Mouse (Mus musculus) monocyte, adult 5-6 weeks (primary cell): ENCODE data around the gene Tln2. TPM values are rescaled to one million over a fixed set of nuclear protein-coding genes. Genes with fewer than 3 reads are reported as not detected.

ENCODE experiments used
- ATAC-seq: fragments of 153-309, 156-312 bp; replicated peaks from 2 replicates; pipeline ENCODE4 v1.8.0; 2017; ENCODE audit warnings: mild to moderate bottlenecking; ENCODE audit not compliant: low TSS enrichment, insufficient number of reproducible peaks, severe bottlenecking, poor library complexity, low FRiP score
- total RNA-seq: library from RNA; stranded (forward); fragments of 200-1000, 200-491, 200-594 nt; gene quantifications from 3 replicates; pipeline ENCODE4 v1.2.3, GENCODE M21; 2017

The Tln2 gene
- total RNA-seq, 1 experiment from 2014 or later, result not detected

- ATAC-seq, result no peak
Observed at GRCm38 (mm10) chr9:67260835-67261599, 298.5 kb downstream of the Tln2 start.

GRCm38 (mm10) chr9:67250141-67250540 lies 309.4 kb downstream of the Tln2 start:
- ATAC-seq, result no peak

- no peak for ATAC-seq
Observed at GRCm38 (mm10) chr9:67247365-67247950, 312.0 kb downstream of the Tln2 start.

DNA sequence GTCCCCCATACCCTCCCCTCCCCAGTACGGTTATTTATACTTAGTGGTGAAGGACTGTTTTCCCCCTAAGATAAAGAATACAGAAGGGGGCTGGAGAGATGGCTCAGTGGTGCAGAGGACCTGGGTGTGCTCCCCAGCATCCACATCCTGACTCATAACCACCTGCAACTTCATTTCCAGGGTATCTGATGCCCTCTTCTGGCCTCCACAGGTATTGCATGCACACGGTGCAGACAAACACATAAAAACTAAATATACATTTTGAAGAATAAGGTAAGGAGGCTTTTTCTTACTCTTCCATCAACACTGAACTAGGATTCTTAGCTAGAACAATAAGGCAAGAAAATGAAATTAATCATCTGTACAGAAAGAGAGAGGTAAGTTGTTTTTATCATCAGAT lies 314.2 kb downstream of the Tln2 start:
- ATAC-seq, result no peak

DNA sequence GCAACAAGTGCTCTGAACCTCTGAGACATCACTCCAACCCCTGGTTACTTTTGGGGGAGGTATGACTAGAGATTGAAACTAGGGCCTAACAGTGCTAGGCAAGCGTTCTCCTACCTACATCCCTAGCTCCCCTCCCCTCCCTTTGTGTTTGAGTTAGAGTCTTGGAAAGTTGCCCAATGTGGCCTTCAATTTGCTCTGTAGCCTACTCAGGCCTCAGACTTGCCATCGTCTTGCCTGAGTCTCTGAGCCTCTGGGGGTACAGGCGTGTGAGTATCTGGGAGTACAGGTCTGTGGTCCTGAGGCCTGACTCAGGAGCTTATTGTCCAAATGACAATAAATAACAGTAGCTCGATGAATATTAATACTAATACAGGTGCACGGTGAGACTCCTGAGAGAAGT lies 317.8 kb downstream of the Tln2 start:
- no peak for ATAC-seq

DNA sequence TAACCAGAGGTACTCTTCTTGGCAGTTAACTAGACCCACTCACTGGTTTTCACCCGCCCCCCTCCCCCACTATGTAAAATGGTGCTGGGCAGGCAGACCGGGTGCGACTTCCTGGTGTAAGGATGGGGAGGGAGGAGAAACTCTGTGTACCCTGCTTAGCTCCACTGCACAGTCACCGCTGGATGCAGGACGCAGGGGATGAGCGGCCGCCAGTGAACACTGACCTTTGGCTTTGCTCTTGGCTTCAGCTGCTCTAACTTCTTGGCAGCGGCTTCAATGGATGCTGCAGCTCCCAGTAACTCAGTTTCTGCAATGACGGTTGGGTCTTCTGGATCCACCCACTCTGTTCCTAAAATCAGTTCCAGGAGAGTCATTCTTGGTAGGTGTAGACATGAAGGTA lies 319.0 kb downstream of the Tln2 start:
- ATAC-seq, result no peak

DNA sequence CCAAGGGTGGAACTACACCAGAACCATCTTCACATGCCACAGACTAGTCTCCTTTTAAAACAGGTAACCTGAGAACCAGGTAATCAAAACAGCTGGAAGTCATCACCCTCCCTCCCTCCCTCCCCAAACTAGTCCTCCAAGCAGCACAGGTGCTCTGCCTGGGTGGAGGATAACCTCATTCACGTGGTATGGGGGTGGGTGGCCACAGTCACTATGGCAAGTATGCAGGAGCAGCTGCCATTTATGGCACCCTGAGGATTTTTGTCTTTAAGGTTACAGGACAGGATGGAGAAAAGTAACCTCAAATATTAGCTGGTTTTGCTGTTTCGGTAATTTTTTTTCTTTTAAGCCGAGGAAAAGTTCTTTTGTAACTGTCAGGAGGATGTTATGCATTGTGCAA lies 322.5 kb downstream of the Tln2 start:
- no peak for ATAC-seq

DNA sequence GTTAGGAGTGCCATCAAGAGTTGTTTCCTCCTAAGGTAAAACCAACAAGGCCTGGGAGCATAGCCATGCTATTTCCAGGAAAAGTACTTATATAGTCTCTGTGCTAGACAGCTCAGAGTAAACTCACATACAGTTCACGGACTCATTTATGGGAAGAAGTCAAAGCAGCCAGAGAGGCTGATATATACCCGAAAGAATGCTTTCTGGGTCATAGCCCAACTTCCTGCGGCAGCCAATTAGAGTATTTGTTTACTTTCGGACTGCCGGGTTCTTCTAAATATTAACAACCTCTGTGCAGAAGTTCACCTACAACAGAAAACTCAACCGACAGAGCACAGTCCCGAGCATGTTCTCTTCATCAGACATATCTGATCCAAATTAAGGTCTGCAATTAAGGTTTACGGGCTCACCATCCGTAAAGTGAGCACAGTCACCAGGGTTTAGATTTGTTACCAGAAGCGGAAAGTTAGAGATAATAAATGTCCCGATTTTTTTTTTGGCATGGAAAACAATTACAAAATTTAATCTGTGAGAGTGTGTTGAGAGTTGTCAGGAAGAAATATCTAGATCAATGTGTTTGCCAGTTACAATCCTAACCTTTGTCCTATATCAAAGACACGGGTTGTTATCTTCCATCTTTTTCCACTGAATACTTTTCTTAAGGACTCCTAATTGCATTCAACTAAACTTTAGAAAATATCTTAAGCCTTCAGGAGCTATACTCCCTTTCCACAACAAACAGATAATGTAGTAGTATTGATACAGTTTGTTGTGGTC lies 323.9 kb downstream of the Tln2 start:
- no peak for ATAC-seq

DNA sequence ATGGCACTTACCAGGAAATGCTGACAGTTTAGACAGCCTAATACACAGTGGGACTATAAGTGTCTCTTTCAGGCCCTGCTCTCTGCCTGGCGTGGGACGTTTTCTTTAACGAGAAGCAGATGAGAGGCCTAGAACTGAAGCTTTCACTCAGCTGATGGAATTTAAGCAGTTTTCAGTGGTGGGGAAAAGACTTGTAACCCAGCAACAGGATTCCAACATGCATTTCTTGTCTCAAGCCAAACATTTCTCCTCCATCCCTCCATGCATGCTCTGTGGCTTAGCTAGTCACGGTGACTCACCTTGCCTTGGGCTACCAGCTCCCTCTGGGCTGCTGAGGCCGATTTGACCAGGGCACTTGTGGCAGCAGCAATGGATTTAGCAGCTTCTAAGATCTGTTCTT lies 330.5 kb downstream of the Tln2 start:
- no peak for ATAC-seq

DNA sequence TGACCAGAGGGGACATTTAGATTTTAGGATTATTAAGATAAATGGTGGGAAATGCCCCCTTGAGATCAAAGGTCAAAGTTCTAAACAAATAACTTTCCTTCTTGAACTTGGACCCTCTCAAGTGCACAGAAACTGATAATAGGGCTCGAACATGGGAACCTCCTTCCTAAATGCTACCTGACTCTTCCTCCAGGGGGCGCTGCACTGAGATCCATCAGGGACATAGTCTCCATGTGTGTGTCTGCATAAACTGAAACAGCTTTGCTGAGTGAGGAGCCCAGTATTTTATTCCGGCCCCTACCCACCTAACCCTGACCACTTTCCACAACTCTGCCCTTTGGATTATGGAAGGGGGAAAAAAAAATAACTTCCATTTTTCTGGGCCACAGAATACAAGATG lies 339.1 kb downstream of the Tln2 start:
- no peak for ATAC-seq

DNA sequence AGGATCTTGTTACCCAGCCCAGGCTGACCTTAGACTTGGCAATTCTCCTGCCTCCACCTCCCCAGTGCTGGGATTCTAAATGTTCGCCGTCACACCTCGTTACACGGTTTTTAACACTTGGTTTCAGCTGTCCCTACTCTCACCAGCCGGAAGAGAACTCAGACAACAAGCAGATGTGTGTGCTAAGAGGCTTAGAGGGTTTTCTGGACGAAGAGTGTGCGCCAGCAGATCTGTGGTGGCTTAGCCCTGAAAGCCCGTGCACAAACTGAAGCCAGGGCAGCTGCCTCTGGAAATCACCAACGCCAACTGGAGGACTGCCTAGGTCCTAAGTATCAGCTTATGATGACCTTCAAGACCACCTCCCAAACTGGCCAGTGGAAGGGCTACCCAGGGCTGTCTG lies 341.5 kb downstream of the Tln2 start:
- ATAC-seq, result no peak

DNA sequence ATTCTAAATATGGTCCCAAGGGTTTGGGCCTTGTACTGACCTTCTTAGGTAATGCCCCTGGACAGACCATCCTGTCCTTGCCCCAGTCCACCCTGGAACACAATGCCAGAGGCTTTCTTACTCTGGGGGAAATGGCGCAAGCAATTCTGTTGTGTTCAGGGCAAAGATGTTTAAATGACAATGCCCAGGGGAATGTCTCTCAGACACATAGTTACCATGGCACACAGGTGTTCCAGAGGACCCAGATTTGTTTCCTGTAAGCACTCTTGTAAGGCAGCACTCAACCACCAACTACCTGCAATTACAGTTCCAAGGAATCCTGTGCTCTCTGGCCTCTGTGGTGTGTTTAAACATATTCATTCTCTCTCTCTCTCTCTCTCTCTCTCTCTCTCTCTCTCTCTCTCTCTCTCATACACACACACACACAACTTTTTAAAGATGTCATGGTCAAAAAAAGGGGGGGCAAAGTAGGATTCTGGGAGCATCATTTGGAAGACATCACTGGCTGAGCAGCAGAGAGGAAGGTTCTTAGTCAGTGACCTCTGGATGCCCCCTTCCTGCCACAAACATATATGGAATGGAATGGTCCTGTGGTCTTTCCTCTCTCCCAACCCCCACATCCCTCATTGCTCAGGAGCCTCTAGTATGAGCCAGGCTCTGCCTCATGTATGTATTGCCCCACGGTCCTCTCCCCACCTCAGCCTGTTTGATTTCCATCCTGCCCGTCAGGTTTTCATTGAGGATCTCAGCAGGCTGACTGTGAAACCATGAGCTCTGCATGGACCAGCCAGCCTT lies 345.1 kb downstream of the Tln2 start:
- ATAC-seq, result no peak

DNA sequence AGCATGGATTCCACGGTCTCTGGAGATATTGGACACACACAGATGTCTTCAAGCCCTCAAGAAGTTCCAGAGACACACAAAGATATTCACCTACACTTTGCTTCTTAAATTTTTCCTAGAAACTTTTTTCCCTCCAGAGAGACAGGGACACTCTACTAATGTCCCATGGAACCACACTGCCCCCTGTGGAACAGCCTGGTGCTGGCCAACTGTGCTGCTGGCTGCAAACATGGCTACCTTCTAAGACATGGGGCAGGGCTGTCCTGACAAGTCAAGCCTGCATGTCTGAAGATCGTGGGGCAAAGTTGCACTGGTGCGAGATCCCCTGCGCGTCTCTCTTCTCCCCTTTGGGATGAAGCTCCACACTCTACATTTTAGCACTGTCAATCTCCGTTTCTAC lies 346.2 kb downstream of the Tln2 start:
- no peak for ATAC-seq

DNA sequence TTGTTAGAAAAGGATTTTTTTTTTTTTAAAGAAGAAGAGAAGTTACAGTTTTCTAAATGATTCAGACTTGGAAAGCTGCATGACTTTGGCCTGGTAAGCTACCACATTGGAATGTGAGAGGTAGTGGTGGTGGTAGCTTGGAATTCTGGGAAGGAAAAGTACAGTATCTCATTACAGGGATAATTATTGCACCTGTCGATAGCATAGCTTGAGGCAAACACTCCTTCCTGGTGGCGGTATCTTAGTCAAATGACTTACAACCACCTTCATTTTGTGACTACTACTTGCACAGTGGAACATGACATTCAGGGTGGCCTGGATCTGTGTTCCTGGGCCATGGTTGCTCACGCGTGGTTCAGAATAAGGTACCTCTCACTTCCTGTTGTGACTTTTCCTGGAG lies 348.3 kb downstream of the Tln2 start:
- ATAC-seq, result no peak

GRCm38 (mm10) chr9:67209451-67209850 lies 350.1 kb downstream of the Tln2 start:
- no peak for ATAC-seq

DNA sequence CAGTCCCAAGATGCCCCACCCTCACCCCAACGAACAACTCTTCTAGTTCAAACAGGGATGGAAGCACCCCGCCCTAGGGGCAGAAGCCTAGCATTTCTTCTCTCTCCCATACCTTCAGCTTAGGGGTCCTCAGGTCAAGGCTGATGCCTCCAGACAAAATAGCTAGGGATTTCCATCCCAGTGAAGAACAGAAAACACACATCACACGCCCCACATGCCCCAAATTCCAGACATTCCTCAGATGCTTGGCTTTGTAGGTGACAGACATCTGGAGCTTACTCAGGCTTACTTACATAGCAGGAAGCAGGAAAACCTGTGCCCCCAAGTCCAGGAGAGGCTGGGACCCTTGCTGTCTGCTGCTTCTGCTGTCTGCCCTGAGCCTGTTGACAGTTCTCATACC lies 351.1 kb downstream of the Tln2 start:
- ATAC-seq, result no peak

GRCm38 (mm10) chr9:67205175-67205574 lies 354.3 kb downstream of the Tln2 start:
- ATAC-seq, result no peak

- ATAC-seq, result no peak
Observed at GRCm38 (mm10) chr9:67196609-67197008, 362.9 kb downstream of the Tln2 start.

DNA sequence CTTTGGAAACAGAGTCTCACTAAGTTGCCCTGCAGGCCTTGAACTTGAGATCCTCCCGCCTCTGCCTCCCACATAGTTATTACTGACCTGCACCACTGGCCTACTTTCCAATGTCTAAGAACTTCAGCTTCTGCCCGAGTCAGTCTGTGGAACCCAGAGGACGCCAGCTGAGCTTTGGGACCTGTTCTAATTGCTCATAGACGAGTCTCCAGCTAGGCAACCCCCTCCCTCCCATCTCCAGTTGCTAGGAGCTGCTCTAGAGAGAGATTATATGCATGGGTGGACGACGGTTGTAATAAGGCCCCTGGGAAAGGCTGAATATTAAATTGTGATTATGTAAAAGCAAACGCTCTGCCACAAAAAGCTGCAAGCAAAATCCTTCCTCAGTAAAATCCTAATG lies 364.2 kb downstream of the Tln2 start:
- no peak for ATAC-seq
